Mouse (Mus musculus): Measurements from ENCODE around the gene 0610030E20Rik.

Gene 0610030E20Rik

DNA sequence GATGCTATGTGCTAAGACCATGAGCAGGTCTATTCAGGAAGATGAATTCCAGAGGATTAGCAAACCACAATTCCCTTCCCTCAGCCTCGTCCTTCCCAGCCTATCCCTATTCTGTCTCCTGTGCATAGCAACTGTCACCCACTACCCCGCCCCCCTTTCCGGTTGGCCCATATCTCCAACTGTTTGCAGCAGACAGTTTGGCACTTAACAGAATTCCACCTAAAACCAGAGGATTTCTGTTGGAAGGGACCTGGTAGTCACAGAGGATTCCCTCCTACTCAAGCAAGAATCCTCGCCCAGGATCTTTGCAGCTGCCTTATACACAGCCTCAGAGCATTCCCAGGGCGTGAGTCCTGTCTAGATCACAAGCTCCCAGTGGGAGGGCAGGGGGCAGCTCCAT is 24.0 kb downstream of the 0610030E20Rik start:
- no peak for DNase-seq (ENCODE audit: low spot score)

DNA sequence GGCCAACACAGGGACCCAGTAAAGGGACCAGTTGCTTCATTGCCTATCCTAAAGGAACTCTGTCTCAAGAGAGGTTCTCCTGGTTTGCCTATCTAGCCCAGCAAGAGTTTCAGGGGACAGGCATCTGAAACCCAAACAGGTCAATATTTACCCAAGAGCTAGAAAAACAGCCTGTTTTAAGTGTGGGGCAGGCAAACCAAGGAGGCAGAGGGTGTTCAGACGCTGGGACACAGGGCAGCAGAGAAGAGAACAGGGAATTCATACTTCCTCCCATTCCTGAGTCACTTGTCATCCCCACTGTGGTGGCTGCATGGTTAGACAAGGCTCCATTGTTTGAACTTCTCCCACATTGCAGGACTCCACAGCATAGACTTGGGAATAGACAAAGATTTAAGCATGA is 24.5 kb downstream of the 0610030E20Rik start:
- no peak for DNase-seq (ENCODE audit: low spot score)

DNA sequence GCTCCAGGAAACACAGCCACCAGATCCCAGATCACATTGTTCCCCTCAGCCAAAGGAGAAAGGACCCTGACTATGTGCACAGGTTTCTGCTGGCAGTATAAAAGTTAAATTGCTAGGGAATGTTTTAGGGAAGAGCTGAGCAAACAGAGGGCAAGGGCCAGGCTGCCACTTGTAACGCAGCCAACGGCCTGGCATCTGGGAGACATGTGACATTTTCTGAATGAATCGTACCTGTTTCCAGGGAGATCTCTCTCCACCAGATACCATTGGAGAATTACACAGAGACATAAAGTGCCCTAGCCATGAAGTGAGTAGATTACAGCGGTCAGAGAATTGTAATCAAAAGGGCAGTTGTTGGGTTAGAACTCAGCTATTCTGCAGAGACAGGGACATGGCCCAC is 26.1 kb downstream of the 0610030E20Rik start:
- DNase-seq (ENCODE audit: low spot score): no peak

DNA sequence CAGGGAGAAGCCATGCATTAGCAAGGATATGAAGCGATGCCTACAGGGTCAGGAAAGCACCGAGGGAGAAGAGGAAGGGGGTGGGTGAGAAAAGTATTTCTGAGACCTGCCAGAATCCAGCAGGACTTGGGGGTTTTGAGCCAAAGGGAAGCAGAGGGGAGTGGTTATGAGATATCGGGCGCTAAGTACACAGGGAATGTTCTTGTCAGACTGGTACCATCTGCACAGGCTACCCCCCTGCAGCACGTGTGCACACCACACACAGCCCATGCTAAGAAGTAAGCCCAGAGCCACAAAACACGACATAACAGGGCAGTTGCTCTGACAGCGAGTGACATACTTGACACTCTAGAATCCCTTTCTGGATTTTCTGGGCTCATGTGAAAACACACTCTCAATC is 27.1 kb downstream of the 0610030E20Rik start:
- no peak for DNase-seq (ENCODE audit: low spot score)

DNA sequence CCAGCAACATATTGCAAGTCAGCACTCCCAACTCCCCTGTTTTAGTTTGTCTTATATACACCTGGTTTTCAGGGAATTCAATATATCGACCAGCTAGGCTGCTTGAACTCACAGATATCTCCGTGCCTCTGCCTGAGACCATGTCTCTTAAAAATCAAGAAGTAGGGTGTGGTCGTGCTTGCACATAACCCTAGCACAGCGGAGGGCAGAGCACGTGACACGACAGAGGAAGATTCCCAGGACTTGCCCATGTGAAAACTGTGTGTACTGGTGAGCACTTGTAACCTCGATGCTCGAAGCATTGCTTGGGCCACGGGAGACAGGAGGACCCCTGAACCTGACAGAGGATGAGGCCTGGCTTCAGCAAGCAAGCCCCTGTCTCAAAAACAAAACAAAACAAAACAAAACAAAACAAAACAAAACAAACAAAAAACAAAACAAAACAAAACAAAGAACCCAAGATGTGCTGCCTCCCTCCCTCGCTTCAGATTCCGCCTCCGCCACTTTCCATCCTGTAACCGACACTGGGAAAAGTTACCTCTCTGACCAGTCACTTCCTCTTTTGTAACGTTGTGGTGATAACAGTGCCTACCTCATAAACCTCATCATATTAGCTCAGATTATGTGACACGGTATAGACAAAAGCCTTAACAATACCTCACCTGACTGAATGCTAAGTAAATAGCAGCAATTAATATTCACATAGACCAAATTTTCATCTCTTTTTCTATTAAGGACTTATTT is 27.9 kb downstream of the 0610030E20Rik start:
- no peak for DNase-seq (ENCODE audit: low spot score)

DNA sequence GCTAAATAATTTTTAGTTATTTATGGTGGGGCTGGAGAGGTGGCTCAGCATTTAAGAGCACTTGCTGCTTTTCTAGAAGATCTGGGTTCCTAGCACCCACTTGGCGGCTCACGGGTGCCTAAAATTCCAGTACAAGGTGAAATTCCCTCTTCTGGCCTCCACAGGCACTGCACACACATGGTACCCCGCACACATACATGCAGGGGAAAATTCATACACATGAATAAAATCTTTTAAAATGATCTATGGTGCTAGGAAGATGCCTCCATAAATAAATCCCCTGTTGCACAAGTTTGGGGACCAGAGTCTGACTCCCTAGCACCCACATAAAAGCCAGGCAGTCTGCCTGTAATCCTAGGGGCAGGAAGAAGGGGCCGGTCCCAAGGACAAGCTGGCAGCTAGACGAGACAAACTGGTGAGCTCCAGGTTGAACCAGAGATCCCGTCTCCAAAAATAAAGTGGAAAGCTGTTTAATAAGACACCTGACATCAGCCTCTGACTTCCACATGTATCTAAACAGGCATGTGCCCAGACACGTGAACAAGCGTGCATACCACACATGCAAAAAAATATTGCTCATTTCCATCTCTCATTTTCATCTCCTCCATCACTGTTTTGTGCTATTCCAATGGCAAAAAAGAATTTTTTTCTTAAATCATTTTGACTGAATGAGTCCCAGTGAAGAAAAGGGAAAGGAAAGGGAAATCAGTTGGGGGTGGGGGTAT is 31.6 kb downstream of the 0610030E20Rik start:
- no peak for DNase-seq (ENCODE audit: low spot score)

DNA sequence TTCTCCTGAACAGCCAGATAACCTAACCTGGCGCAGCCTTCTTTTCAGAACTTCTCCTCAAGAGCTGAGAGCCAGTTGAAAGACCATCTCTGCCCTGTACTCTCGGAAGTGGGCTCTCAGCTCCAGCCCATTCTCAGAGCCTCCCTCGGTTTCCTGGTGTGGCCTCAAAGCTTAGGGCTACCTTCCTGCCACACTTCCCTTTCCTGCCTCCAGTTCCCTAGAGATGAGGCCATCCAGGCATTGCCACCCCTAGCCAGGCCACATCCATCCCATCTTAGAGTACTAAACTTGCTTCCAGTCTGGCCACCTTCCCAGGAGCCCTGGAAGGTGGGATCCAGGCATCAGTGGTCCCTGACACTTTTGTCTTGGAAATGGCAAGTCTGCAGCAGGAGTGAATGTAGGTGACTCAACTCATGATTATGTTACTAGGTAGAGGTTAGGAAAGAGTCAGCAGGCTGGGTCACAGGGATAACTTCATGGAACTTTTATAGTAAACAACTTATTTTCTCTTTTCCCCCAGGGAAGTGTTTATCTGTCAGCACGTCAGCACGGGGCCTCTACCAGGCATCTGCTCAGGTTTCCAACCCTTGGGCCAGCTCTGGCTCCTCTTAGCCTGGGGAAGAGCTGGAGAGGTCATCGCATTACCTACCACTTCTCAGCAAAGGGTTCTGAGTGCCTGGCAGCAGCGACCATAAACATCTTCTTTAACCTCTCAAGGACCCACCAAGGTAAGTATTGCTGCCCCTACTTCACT is 32.4 kb downstream of the 0610030E20Rik start:
- DNase-seq (ENCODE audit: low spot score): no peak

DNA sequence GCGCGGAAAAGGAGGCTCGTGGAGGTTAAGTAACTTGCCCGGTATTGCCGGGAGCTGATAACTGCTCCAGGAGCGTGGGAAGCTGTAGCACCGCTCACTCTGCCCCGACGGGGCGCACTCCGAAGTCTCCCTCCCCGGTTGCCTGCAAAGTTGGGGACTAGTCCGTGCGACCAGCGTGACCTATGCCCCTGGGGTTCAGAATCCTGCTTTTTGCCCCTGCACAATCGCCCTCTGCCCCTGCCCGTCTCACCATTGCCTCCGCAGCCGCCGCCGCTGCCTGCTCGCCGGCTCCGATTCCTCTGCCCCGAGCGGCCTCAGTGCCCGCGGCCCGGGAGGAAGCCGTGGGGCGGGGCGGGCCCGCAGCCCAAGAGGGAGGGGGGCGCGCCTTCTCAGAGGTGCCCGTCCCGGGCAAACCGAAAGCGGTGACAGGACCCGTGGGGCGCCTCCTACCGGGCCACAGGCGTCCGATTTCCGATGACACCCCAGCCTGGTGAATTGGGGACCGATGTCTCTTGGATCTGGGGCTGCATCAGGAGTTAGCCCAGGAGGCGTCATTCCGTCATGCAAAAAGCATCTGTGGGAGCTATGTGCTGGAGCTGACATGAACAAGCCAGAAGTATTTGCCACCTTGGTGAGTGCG is 33.1 kb downstream of the 0610030E20Rik start, which contains the start of gene Vamp5:
Vamp5 (minus strand) TSS at position 338 of the 640 bp plus-strand sequence.
- no peak for DNase-seq (ENCODE audit: low spot score)

DNA sequence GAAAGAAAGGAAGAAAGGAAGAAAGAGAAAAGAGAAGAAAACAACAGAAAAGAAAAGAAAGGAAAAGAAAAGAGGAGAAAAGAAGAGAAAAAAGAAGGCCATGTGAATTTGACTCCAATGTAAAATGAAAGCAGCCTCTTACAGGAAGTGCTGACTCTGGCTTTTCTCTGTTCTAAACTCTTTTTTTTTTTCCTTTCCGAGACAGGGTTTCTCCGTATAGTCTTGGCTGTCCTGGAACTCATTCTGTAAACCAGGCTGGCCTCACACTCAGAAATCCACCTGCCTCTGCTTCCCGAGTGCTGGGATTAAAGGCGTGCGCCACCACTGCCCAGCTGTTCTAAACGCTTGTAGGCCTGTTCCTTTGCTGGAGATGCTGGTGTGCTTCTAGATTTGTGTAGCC is 35.4 kb downstream of the 0610030E20Rik start:
- no peak for DNase-seq (ENCODE audit: low spot score)

DNA sequence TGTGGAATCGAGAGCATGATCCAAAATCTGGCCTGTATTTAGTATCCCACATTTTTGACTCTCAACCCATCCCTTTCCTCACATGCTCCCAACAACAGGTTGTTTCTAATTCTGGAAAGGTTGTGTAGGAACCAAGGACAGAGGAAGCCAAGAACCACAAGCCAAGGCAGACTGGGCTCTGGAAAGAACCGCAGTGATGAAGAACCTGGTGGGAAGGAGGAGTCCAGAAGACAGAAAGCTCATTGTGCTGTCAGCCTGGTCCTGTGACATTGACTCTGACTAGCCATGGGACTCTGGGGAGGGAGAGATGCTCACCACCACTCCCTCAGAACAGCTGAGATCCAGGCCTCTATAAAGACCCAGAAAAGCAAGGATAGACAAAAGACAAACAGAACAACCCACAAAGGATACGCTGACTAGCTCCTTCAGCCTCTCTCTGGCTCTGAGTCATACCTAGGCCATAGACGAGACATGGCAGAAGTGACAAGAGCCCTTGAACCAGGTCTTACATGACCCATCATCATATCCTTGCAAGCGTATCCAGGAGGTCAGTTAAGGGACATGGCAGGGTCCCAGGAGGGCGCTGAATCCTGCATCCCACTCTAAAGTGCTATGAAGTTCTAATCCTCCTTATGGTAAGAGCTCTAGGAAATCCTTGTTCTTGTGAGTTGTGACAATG is 36.2 kb downstream of the 0610030E20Rik start:
- DNase-seq (ENCODE audit: low spot score): no peak

DNA sequence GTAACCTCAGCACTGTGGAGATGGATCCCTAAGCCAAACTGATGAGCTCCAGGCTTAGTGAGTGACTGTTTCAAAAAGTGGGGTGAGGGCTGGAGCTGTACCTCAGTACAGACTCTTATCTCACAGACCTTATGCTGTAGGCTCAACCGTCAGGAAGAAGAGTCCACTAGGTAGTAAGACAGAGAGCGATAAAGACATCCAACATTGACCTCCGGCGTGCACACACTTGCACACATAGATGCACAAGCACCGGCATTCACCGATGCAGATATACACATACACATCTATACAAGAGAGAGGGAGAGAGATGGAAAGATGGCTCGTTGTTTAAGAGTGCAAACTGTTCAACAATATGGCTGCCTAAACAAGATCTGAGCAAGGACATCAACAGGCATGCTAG is 36.8 kb downstream of the 0610030E20Rik start:
- DNase-seq (ENCODE audit: low spot score): no peak

DNA sequence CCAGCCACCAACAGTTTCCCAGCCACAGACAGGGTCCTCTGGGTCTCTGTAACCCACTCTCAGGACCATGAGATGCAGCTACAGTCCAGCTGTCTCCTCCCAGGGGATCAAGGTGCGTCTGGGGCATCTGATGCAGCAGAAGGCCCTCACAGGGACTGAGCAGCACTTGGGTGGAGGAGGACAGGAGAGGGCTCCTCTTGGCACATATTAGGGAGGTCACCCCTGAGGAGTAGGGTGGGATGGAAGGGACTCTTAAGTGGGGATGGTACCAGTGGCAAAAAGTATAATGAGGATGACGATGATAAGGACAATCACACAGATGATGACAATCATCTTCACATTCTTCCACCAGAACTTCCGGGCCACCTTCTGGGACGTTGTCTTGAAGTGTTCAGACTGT is 38.1 kb downstream of the 0610030E20Rik start:
- DNase-seq (ENCODE audit: low spot score): no peak

DNA sequence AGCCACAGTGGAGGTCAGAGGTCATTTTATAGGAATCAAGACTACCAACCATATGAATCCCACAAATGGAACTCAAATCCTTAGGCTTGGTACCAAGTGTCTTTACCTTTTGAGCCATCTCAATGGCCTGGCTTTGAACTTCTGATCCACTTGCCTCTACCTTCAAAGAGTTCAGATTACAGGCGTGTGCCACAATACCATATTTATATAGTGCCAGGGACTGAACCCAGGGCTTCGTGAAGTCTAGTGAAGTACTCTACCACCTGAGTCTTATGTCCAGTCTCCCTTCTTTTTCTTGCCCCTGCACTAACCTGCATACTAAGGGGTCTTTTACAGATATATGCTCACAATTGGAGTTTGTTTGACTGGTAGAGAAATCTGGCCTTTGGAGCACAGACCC is 39.4 kb downstream of the 0610030E20Rik start:
- DNase-seq (ENCODE audit: low spot score): no peak

DNA sequence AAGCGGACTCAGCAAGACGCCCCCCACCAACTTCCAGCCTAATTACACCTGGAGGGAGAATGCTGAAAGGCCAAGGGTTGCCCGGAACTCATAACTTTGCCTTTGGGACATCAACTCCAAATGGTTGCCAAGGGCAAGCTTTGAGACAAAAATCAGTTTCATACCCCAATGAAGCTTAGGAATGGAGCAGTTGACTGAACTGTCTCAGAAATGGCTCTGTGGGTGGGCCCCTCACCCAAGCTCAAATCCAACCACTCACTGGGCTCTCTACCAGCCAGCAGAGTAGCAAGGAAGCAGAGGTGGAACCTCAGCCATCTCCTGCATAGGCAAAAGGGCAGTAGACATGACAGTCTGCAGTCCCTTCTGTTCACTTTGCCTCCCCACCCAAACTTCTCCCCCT is 40.7 kb downstream of the 0610030E20Rik start:
- no peak for DNase-seq (ENCODE audit: low spot score)

DNA sequence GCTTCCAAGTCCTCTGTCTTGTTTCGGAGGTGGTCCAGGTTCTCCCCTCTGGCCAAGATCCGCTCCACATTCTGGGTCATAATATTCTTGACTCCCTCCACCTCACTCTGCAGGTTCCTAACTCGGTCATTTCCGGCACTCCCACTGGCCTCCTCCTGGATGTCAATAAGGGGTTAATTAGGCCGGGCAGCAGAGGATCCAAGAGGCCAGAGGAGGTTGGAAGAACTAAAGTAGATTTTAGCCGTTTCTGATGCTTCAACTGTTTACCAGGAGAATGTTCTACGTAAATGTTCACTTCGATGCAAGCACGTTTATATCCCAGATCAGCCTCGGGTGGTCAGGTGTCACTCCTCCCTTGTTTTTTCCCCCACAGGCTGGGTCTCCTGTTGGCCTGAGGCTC is 41.1 kb downstream of the 0610030E20Rik start:
- DNase-seq (ENCODE audit: low spot score): no peak

DNA sequence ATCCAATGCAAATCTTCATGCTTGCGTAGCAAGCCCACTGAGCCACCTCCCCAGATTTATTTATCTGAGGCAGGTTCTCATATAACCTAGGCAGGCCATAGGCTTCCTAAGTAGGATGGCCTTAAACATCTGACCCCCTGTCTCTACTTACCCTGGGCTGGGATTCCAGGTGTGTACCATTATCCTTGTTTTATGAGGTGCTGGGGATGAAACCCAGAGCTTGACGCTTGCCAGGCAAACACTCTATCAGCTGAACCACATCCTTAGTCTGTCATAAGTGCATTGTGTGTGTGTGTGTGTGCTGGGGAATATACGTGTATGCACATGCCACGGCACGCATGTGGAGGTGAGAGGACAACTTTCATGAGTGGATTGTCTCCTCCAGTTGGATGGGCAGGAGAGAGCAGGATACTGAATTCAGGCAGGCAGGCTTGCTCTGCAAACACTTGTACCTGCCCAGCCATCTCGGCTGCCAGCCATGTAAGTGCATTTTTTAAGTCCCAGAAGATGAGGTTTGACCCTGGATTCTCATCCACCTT is 41.7 kb downstream of the 0610030E20Rik start:
- no peak for DNase-seq (ENCODE audit: low spot score)

DNA sequence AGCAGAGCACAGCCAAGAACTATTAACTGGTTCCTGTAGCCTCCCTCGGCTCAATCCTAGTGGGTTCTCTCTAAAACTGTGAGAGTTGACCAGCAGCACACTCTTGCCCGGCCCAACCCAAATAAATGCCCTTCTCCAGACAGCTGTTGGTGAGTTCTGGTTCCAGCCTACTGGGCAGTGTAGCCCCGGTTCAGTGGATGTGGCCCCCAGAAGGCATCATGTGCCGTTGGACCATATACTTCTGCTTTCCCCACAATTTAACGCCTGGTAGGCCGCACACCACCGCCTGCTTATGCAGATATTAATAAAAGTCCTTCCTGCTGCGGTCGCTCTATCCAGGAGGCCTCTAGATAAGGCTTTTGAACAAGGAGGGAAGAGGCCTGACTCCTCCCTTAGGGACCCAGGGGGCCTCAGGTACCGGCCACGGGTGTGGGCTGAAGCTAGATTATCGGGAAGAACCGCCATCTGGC is 42.4 kb downstream of the 0610030E20Rik start:
- DNase-seq (ENCODE audit: low spot score): no peak

DNA sequence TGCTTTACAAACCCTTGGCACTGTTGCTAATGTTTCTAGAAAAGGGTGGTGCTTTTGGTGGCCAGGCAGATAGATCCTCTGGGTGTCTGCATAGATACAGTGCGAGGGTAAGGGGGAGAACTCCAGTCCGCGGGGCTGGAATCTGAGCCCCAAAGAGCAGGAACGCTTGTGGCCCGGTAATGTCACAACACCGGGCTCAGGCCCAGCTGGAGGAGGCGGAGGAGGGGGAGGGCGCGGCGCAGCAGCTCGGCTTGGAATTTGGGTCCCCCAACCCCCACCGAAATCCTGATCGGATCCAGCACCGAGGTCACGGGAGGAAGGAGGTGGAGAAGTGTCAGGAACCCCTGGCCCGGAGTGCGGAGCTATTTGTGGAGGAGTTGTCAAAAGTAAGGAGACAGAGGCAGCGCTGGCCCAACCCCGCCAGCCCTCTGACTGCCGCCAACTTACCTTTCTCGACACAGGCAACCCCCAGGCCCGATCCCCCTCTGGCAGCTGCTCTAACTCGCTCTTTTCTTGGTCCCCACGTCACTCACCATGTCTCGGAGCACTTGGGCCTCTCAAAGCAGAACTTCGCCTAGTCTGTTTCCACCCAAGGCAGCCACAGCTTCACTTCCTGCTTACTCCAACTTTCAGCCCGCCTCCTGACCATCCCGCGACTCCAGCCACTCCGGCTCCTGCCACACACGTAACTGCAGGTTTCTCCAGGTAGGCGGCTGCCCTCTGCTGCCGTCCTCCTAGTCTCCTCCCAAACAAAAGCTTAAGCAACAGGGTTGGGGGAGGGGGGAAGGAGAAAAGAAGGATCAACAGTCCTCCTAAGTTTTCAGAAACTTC is 43.0 kb downstream of the 0610030E20Rik start, which contains the start of gene Vamp8:
Vamp8 (minus strand) TSS at position 763 of the 831 bp plus-strand sequence.
- DNase-seq (ENCODE audit: low spot score): no peak

DNA sequence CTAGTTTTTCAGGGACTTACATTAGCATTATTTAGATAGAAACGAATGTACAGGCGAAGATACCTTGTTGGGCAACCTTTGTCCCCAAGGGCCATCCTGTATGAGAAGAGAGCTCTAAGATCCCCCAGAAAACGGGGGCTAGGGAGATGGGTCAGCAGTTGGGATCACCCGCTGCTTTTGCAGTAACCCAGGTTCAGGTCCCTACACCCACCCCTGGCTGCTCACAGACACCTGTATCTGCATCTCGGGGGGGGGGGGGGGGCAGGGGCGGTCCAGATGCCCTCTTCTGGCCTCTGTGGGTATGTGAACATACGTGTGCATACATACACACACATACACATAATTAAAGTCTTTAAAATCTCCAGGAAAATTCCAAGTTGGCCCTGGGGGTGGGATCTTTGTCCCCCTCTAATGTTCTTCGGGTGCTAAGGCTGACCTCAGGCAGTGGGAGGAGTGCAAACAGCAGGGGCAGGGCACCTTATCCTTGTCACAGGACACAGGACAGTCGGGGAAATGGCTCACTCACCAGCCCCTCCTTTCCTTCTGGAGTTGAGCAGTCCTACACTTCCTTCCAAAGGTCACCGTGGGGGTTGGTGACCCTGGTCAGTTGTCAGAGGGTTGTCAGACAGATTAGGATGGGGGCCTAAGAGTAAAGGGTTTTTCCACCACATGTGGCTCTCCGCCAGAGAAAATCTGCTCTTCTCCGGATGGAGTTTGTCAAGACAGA is 43.8 kb downstream of the 0610030E20Rik start:
- no peak for DNase-seq (ENCODE audit: low spot score)

DNA sequence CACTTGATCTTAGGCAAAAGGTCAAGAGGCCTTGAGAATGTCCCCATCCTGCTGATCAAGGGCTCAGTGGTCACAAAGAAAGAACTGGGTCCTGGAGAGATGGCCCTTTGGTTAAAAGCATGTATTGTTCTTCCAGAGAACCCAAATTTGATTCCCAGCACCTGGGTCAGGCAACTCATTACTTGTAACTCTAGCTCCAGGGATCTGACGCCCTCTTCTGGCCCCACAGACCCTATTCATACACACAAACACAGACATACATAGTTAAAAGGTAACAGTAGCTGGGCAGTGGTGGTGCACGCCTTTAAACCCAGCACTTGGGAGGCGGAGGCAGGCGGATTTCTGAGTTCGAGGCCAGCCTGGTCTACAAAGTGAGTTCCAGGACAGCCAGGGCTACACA is 45.2 kb downstream of the 0610030E20Rik start:
- no peak for DNase-seq (ENCODE audit: low spot score)
